Mouse (Mus musculus) ovary, postnatal 36 days (tissue): Measurements from ENCODE around the gene Trim69.

ENCODE experiments used
- DNase-seq: peaks from one replicate; pipeline ENCODE4 v3.0.0; 2022; ENCODE audit warnings: low spot score, mixed read lengths

Trim69 gene

DNA sequence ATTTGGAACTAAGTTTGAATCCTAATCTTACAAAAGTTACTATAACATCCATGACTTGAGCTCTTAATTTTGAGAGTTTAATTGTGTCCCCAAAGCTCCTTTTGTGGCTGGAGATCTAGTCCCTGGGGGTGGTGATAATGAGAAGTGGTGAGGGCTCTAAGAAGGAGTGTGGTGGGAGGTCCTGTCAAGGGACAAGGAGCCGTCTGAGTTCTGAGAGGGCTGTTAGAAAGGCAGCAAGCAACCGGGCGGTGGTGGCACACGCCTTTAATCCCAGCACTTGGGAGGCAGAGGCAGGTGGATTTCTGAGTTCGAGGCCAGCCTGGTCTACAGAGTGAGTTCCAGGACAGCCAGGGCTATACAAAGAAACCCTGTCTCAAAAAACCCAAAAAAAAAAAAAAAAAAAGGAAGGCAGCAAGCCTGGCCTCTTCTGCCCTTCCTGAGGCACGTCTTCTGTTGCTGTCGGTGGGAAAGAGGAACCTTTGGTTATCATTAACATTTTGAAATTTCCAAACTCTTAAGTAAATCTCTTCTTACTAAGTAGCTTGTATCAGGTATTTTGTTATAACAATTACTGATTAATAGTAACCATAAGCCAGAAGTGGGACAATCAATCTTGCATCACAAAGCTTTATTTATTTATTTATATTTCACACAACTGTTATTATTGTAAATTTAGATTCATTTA is 6.7 kb upstream of the Trim69 start:
- no peak for DNase-seq

DNA sequence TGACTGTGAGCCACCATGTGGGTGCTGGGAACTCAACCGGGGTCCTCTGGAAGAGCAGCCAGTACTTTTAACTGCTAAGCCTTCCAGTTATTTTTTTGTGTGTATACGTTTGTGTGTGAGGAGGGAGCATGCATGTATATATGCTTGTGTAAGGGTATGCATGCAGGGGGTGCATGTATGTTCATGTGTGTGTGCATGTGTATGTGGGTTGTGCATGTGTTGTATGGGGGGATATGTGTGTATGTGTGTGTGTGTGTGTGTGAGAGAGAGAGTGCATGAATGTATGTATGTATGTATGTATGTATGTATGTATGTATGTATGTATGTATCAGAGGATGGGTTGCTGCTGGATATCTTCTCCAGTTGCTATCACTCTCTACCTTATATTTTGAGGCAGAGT is 6.0 kb upstream of the Trim69 start:
- DNase-seq, result no peak

DNA sequence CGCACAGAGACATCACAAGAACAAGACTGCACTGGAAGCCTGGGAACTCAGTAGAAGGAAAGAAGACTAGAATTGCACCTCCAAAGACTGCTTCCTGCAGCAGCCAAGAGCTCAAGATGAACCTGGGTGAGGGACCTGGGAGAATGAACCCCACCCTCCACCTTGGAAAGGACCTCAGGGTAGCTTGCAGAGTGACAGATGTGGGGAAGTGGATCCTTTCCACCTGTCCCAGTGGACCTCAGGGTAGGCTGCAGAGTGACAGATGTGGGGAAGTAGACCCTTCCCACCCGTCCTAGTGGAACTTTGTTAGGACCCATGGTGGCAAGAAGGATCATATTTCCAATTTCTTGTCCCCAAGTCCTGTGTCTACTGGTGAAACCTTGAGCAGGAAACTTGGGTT is 5.2 kb upstream of the Trim69 start:
- DNase-seq, result no peak

DNA sequence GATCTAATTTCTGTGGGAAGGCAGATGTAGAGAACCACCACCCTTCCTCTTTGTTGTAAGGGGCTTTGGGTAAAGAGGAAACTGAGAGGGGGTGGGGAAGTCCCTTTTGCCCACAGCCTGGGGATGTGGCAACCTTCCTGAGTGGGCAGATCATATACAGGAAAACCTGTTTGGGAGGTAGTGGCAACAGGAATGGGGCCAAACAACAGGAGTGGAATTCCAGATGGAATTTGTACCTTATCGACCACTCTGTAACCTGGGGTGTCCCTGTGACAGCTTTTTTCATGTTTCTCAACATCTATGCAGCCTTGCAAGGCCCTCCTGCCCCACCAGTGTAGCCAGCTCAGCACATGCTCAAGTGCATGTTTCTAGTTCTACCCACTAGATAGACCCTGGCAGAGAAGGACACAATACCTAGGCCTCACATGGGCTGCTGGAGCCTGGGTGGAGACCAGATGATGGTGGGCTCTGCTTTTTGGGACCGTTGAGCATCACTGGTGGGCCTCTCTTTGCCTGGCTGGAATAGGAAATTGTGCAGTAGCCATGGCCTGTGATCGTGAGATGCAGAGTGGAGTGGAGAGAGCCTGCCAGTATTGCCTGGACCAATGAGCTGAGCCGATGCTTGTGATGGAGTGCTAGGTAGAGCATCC is 4.3 kb upstream of the Trim69 start:
- no peak for DNase-seq

DNA sequence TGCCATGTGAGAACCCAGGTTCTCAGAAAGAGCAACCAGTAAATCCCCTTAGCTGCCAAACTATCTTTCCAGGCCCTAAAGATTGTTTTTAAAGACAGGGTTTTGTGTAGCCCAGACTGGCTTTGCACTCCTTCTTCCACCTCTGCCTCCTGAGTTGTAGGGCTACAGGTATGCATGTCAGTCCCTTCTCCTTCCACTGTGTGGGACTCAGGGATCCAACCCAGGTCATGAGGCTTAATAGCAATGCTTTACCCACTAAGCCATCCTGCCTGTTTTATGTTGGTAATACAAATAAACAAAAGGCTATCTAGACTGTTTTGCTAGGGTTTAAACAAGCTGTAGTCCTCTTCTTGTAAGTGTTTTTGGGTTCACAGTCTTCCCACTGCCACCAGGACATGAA is 2.9 kb upstream of the Trim69 start:
- no peak for DNase-seq

DNA sequence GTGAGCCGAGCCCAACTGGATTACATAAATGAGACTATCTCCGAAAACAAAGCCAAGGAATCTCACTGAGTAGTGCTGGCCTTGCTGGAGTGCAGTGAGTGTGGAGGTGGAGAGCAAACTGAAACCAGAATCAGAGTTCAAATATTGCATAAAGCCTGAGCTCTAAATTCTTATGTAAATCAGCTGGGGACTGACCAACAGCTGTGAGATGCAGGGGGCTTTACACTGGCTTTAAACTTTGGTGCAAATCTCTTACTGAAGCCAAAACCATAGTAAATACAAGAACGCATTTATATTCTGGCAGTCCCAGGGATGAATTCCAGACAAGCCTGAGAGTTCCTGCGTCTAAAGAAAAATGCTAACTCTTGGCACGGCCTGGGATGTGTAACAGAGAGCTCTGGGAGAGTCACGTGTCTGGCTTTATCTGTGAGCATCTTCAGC is 2.1 kb upstream of the Trim69 start:
- DNase-seq, result no peak

DNA sequence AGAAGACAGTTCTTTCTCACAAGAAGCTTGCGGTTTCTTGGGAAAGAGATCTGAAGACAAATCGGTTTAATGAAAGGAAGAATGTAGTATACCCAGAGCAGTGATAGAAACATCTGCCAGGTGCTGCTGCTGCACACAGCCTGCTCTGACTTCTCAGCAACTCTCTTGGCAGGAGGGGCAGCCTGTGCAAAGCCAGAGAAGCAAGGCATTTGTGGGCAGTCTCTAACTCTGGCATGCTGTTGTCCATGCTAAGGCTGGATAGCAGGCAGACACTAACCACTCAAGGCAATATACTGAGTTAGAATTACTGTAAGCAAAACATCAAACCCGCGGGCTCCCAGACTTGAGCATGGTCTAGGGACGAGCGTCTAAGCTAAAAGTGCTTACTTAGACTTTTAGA is 833 bp upstream of the Trim69 start:
- no peak for DNase-seq

DNA sequence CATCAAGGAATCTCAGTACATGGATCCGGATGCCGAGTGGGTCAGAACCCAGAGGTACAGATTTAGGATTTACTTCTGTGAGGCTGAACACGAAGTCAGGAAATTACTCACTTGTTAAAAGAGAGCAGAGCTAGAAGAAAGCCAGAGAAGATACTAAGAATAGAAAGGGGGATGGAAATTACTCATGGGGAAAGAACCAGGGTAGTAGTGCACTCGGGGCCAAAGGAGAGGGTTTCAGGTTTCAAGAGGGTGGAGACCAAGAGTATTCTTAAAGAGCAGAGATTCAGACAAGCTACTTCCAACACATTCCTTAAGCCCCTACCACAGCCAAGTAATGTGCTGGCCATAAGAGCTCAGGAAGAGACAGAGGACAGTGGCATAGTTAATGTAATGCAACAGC is 1.0 kb downstream of the Trim69 start:
- no peak for DNase-seq

DNA sequence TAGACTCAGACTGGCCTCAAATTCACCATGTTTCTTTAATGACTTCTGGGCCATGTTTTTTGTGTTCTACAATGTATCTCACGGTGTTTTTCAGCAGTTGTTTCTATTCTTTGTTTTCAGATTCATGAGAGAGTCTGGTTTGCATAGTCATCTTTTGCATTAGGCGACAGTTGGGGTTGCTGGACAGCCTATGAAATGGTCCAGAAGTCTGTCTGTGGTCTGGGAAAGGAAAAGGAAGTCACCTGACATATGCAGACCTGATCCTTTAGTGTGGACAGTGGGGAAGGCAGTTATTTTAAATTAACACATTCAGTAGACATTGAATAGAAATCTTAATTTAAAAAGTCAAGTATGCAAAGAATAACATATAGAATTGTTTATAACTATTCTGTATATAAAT is 2.0 kb downstream of the Trim69 start:
- no peak for DNase-seq

DNA sequence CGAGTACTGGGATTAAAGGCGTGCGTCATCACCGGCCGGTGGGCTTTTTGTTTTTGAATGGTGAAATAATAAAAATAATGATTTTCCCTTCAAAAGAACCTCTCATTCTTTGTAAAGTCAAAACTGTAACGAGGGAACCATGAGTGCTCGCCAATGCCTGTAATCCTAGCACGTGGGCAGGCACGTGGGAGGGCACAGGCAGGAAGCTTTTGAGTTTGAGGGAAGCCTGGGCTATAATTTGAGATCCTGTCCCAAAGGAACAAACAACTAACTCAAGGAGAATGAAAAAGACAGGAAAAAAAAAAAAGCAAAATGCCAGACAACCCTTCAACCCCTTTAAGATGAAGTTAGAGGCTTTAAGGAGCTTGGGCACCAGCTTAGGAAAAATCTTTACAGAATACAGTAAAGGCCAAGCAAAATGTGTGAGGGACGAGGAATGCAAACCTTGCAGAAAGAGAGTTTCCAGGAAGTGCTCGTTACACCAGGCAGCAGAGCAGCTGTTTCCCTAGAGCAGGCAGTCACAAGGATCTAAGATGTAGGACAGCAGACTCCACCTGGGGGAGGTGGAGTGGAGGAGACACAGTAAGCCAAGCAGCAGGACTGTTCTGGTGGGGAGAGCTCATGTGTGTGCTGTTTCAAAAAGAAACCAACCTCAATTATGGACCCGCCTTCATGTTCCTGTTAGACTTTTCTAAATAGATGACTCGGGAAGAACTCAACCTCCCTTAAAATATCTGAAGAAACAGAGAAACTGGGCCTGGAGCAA is 3.1 kb downstream of the Trim69 start:
- DNase-seq, result no peak

DNA sequence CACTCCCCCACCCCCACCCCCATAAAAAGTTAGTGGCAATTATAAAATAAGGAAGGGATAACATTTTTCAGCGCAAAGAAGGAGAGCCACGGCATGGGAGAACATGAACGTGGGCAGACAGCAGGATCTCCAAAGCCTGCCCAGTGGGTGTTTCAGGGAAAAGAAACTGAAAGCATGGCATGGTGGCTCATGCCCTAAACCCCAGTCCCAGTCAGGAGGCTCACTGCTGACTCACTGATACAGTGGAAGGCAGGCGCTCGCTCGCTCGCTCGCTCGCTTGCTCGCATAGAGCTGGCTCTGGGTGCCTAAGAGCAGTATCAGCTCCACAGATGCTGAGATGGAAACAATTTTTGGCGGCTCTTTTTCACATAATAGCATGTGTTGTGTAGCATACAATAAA is 3.8 kb downstream of the Trim69 start:
- DNase-seq, result no peak

DNA sequence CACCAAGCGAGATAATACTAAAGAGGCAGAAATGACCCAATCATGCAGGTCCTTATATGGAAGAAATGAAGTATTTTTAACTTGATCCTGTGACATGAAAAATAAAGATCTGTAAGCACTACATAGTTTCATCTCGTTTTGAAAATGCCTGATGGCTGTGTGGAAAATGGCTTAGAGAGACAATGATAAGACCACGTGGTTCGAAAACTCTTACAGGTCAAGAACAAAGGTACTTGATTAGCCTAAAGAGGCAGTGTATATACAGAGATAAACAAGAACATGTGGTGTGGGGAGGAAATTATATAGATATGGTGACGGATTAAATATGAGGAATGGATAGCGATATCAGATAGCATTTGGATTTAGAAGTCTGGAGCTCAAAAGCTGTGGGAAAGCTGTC is 10.8 kb downstream of the Trim69 start:
- no peak for DNase-seq

DNA sequence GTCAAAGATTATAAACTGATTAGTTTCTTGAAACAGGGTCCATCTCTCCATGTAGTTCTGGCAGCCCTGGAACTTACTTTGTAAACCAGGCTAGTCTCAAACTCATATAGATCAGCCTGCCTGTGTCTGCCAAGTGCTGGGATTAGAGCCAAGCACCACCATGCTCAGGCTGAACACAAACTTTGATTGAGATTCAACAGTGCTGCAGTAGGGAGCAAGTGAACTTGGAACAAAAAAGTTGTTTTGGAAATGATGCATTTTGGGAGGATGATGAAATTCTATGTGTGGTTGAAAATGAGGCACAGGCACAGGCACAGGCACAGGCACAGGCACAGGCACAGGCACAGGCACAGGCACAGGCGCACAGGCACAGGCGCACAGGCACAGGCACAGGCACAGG is 11.7 kb downstream of the Trim69 start:
- no peak for DNase-seq

DNA sequence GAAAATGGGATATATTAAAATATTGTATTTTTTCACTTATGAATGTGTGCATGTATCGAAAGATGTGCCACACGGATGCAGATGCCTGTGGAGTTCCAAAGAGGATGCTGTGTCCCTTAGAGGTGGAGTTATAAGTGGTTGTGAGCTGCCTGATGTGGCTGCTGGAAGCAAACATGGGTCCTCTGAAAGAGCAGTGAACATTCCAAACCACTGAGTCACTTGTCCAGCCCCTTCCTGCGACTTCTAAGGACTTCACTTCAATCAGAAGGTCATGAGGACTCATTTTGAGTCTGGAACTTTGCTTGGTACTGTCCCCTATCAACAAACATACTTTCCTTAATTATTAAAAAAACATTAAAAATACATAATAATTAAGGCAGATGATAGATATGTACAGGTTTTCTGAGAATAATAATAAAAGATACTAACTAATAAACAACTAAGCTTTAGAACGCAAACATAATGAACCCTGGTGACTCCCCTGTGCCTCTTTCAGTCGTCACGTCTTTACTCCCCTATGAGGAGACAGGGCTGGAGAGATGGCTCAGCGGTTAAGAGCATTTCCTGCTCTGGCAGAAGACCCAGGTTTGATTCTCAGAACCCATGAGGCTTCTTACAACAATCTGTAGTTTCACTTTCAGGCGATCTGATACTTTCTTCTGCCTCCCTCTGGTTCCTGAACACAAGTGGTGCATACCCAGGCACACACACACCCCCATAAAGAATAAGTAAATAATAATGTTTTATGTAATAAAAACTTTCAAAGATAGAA is 19.7 kb downstream of the Trim69 start:
- DNase-seq, result no peak

DNA sequence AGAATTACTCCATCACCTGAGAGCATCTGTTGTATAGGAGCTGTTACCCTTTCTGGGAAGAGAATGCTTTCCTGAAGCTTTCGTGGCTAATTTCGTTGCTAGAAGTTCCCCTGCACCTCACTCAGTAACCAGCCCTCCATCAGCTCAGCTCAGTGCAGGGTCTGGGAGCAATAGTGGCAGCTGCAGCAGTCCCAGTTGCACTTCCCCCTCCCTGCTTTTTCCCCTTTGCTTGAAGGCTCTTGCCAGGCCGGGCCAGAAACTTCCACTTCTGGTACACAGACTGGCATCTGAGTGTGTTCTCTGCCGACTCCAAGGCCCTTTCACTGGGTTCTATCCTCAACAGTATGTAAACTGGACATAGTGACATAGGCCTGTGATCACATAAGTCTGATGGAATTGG is 24.6 kb downstream of the Trim69 start:
- DNase-seq, result no peak

DNA sequence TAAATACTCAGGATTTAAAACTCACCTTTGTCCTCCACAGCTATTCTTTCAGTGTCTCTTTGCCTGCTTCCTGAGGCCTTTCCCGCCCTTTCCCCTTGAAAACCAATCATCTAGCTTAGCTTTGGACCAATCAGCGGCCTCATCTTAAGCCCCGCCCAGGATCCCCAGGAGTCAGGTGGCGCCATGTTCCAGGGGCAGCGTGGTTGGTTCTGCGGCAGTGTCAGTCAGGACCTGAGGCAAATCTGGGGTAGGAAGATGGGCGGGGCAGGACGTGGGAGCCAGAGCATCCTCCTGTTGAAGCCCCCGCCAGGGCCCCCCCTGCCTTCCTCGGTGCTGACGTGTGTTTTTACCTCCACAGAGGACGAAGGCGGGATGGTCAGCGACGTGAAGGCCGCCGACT is 25.6 kb downstream of the Trim69 start, which contains the start of the genes Patl2 and Terb2:
Gene Patl2 (minus strand): TSS at position 84 of the 400 bp plus-strand sequence.
Gene Terb2 (plus strand): TSS at position 167 of the 400 bp plus-strand sequence.
- no peak for DNase-seq

DNA sequence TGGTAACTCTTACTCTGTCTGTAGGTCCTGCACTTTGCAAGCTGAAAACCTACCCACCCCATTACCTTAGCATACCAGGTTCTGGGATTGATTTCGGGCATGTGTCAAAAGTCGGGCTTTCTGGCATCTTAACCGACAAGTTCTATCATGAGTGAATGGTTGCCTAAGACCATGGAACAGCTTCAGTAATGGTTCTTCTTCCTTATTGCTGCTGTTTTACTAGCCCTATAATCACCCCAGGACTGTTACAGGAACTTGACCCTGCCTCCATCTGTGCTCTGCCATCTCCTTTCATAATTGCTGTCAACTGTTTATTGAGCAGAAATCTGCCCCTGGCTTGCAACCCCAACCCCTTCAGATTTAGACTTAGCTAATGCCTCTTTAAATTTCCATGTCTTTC is 26.3 kb downstream of the Trim69 start:
- no peak for DNase-seq

DNA sequence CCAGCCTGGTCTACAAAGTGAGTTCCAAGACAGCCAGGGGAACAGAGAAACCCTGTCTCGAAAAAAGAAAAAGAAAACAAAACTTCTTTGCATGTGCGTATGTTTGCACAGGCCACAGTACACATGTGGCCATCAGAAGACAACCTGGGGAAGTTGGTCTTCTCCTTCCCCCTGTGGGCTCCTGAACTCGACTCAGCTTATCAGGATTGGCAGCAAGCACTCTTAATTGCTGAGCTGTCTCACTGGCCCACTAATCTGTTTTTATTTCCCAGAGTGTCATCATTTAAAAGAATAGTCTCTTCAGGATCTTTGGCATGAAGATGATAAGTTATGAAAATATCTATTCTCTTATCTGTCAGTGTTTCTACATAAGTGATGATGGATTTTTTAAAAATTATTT is 31.3 kb downstream of the Trim69 start:
- no peak for DNase-seq

DNA sequence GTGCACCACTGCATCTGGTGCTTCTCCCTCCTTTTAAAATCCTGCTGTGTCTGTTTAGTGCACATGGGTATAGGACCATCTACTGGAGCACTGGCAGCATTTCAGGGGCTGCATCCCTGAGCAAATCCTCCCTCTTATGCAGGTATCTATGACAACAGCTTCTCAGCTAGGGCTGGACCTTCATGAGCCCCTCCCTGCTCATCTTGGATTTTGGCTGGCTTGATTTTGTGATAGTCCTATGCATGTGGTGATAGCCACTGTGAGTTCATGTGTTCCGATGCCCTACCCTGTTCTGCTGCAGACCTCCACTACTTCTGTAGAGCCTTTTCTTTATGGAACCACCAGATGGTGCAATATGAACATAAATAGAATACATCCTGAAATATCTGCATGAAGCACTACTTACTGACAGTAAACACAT is 34.0 kb downstream of the Trim69 start:
- no peak for DNase-seq

DNA sequence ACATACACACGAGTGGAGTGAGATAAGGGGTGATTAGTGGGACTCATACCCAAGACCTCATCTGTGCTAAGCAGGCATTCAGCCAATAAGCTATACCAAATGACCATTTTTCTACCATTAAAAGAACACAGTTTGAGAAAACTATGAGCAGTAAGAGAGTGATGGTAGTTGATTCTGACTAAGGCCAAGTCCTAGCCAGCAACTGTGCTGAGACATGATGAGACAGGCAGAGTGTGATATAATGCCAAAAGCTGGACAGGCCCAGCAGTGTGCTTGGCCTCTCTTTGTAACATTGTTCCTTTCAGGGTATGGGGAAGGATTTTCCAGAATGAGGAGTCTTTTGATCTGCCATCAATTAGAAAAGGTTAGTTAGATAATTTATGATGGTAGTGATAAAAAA is 41.0 kb downstream of the Trim69 start:
- no peak for DNase-seq

DNA sequence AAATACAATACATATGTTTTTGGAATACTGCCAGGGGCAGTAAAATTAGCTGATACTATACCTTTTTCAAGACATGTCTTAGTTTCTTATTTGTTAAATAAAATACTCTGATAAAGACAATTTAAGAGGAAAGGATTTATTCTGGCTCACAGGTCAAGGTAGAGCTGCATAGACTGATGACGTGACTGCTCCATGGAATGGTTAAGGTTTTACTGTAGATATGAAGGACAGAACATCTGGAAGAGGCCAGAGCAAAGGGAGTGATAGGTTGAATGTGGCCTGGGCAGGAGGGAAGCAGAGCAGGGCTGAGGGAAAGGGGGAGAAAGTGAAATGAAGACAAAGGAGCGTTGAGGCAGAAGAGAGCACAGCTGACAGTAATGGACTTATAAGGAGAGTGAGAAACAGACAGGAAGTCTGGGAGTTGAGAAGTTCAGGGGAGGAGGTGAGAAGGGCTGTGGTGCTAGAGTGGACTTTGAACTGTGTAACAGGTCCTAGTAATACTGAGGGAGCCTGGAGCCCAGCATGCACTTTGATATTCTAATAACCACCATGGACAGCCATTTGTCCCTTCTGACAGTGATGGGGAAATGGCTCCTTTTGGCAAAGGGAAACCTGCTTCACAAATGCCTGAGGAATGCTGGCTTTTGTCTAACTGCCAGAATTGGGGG is 46.1 kb downstream of the Trim69 start:
- no peak for DNase-seq
